Mouse (Mus musculus) heart, adult 2 months (tissue): ENCODE results near the gene Defb20. TPM values are rescaled to one million over a fixed set of nuclear protein-coding genes. Genes with fewer than 3 reads are reported as not detected.
A peak's percentile ranks its signal among the peaks of the same experiment; 100 is the strongest.
"Not testable (repeated sequence)": the region's sequence is repeated elsewhere in the genome, so short reads cannot be mapped to it uniquely, and the experiment has no call there.

ENCODE experiments used
- DNase-seq, 2 experiments: peaks; one replicate each; pipeline ENCODE4 v3.0.0; 2021
- H3K27ac ChIP-seq: fragments of 200-600 bp; 2 replicates; pipeline ENCODE4 v1.8.1; 2022
- H3K27me3 ChIP-seq: fragments of 200-500 bp; 2 replicates; pipeline ENCODE4 v1.6.1; 2012; ENCODE audit warnings: mild to moderate bottlenecking, low read length, inconsistent platforms, mixed read lengths; ENCODE audit not compliant: control insufficient read depth, insufficient read depth
- H3K36me3 ChIP-seq: fragments of 200-500 bp; 2 replicates; pipeline ENCODE4 v1.6.1; 2012; ENCODE audit warnings: low read length, inconsistent platforms; ENCODE audit not compliant: control insufficient read depth, insufficient read depth
- H3K4me1 ChIP-seq: fragments of 200-500 bp; 2 replicates; pipeline ENCODE4 v1.6.1; 2011; ENCODE audit warnings: low read length; ENCODE audit not compliant: control insufficient read depth, insufficient read depth
- H3K4me3 ChIP-seq: fragments of 200-600 bp; 2 replicates; pipeline ENCODE4 v1.8.1; 2022
- H3K79me2 ChIP-seq: fragments of 200-500 bp; replicated peaks from 2 replicates; pipeline ENCODE4 v1.6.1; 2012; ENCODE audit warnings: mild to moderate bottlenecking, inconsistent platforms, low read length, moderate library complexity, mixed read lengths; ENCODE audit not compliant: control insufficient read depth, insufficient read depth
- H3K9ac ChIP-seq: fragments of 200-500 bp; 2 replicates; pipeline ENCODE4 v1.6.1; 2012; ENCODE audit warnings: low read depth, mild to moderate bottlenecking, control low read depth, inconsistent platforms, low read length, mixed read lengths
- CTCF ChIP-seq: fragments of 200-600 bp; IDR thresholded peaks from 2 replicates; pipeline ENCODE4 v1.8.1; 2022; ENCODE audit warnings: antibody characterized with exemption, mild to moderate bottlenecking, moderate library complexity
- EP300 ChIP-seq: fragments of 200-500 bp; IDR thresholded peaks from 2 replicates; pipeline ENCODE4 v1.6.1; 2011; ENCODE audit warnings: low read depth, low read length, control low read depth; ENCODE audit not compliant: insufficient read depth
- POLR2A ChIP-seq: fragments of 200-500 bp; IDR thresholded peaks from 2 replicates; pipeline ENCODE4 v1.6.1; 2011; ENCODE audit warnings: mild to moderate bottlenecking, low read depth, low read length, control low read depth; ENCODE audit not compliant: insufficient read depth
- WGBS: fragments of 180-500 bp; shearing (Covaris S2); methylation state at CpG from one replicate; pipeline ENCODE4 v1.1.7; 2018; 5-methylcytosine and 5-hydroxymethylcytosine counted together
- intact Hi-C: fragments of 180-260 bp; cut with DNase I; formaldehyde crosslinking; loops from one replicate; pipeline ENCODE4 v1.15.1; 2025
- long read RNA-seq: library from polyadenylated mRNA; stranded (forward); transcript quantifications from one replicate; pipeline ENCODE4 v2.0.0, GENCODE M21; 2021
- polyA plus RNA-seq: library from polyadenylated mRNA; depleted of rRNA; stranded (reverse); fragments of >200 nt; gene quantifications from 2 replicates; pipeline ENCODE4 v1.2.3, GENCODE M21; 2012; rRNA removed
- total RNA-seq, 2 experiments: library from RNA; stranded (reverse); gene quantifications; 2 replicates each; pipeline ENCODE4 v1.2.3; 2021

Gene Defb20
- total RNA-seq (not detected), polyA plus RNA-seq (not detected in 2 replicates)
- long read RNA-seq, result 0 reads

GRCm38 (mm10) chr2:152476763-152477162, at the start of gene Defb20:
TSS of gene Defb20 (plus strand) at chr2:152477063.
- TF ChIP-seq POLR2A (no peak), EP300 (no peak), CTCF (no peak)
- 45% methylated on average over 2 of the region's 2 CpGs for WGBS
- H3K79me2 ChIP-seq, result no peaks in the 10 kb centered on the region
- no peaks in the 10 kb centered on the region for H3K36me3 ChIP-seq
- no peaks in the 10 kb centered on the region for H3K4me1 ChIP-seq
- no peak within 1 kb of the TSS for H3K9ac ChIP-seq
- H3K4me3 ChIP-seq, result no peak within 1 kb of the TSS
- intact Hi-C loops, result no loop called here
- no peak within 1 kb of the TSS for H3K27ac ChIP-seq
- H3K27me3 ChIP-seq, result no peaks in the 10 kb centered on the region
- DNase-seq, result no peak

GRCm38 (mm10) chr2:152427493-152427892, 49.4 kb upstream of the Defb20 start:
- WGBS, result 21% methylated on average over 12 of the region's 12 CpGs
- Histone ChIP-seq H3K4me3 (no peak overlapping the region), H3K9ac (no peak overlapping the region), H3K79me2 (no peaks in the 10 kb centered on the region), H3K36me3 (no peaks in the 10 kb centered on the region), H3K4me1 (no peaks in the 10 kb centered on the region), H3K27ac (no peak overlapping the region), H3K27me3 (no peaks in the 10 kb centered on the region)
- no peak for DNase-seq
- intact Hi-C loops, result no loop called here
- TF ChIP-seq CTCF (no peak), POLR2A (no peak), EP300 (no peak)

GRCm38 (mm10) chr2:152428481-152428880, 48.4 kb upstream of the Defb20 start:
- WGBS, result 80% methylated on average over 2 of the region's 2 CpGs
- H3K27me3 ChIP-seq, intact Hi-C loops: not testable (repeated sequence)

GRCm38 (mm10) chr2:152436405-152436901, 40.4 kb upstream of the Defb20 start:
- TF ChIP-seq POLR2A, result no peak
- TF ChIP-seq CTCF, result no peak
- TF ChIP-seq EP300, result no peak
- Histone ChIP-seq H3K36me3 (no peaks in the 10 kb centered on the region), H3K27ac (peak overlapping the region; percentile 71), H3K9ac (no peak overlapping the region), H3K27me3 (no peaks in the 10 kb centered on the region), H3K79me2 (no peaks in the 10 kb centered on the region), H3K4me3 (no peak overlapping the region), H3K4me1 (peaks cover 3% of the 10 kb centered on the region)
- intact Hi-C loops, result loop anchor here (2.0 kb wide), 1 partner anchor 22 kb away; the partner anchor contains the start of genes 6820408C15Rik and Zcchc3
- WGBS, result 59% methylated on average over 7 of the region's 7 CpGs
- DNase-seq, result peak; percentile 35 to 65

More at GRCm38 (mm10) chr2:152428481-152428880, 48.4 kb upstream of the Defb20 start:
- H3K9ac ChIP-seq, H3K4me3 ChIP-seq, H3K79me2 ChIP-seq, DNase-seq, H3K36me3 ChIP-seq, H3K27ac ChIP-seq, H3K4me1 ChIP-seq: not testable (repeated sequence)
- TF ChIP-seq CTCF, result peak; percentile 28

- 6% methylated on average over 23 of the region's 23 CpGs for WGBS
- TF ChIP-seq EP300, result peak; percentile 54; the same call in 1 of the 2 replicates
- peak; percentile 22; the same call in 1 of the 2 replicates for TF ChIP-seq POLR2A
- TF ChIP-seq CTCF, result no peak; the same call in 1 of the 2 replicates
- Histone ChIP-seq H3K4me3 (no peak overlapping the region), H3K4me1 (peaks cover 3% of the 10 kb centered on the region), H3K27me3 (no peaks in the 10 kb centered on the region), H3K27ac (peak overlapping the region; percentile 71), H3K9ac (peak overlapping the region; percentile 57), H3K79me2 (no peaks in the 10 kb centered on the region), H3K36me3 (no peaks in the 10 kb centered on the region)
- intact Hi-C loops, result loop anchor here (1.0 to 2.0 kb wide), 2 partner anchors 22 to 44 kb away; partner anchors contain the start of genes 6820408C15Rik and Zcchc3
- peak; percentile 82 to 88 for DNase-seq
These were observed 39.6 kb upstream of the Defb20 start for GRCm38 (mm10) chr2:152436983-152437860.

GRCm38 (mm10) chr2:152438963-152439362, 37.9 kb upstream of the Defb20 start:
- Histone ChIP-seq H3K79me2 (no peaks in the 10 kb centered on the region), H3K36me3 (no peaks in the 10 kb centered on the region), H3K4me3 (no peak overlapping the region), H3K27ac (no peak overlapping the region), H3K4me1 (peaks cover 3% of the 10 kb centered on the region), H3K27me3 (no peaks in the 10 kb centered on the region), H3K9ac (no peak overlapping the region)
- intact Hi-C loops, result no loop called here
- TF ChIP-seq CTCF, result no peak
- no peak for TF ChIP-seq EP300
- TF ChIP-seq POLR2A, result no peak
- WGBS, result 72% methylated on average over 1 of the region's 1 CpGs
- no peak for DNase-seq
